Mouse (Mus musculus) embryonic facial prominence, embryonic 10.5 days (tissue): ENCODE data around the gene Gm10424. TPM values are rescaled to one million over a fixed set of nuclear protein-coding genes. Genes with fewer than 3 reads are reported as not detected.
"Not testable (repeated sequence)": the region's sequence is repeated elsewhere in the genome, so short reads cannot be mapped to it uniquely, and the experiment has no call there.

Experiments
- DNase-seq: peaks from one replicate; pipeline ENCODE4 v3.0.0-alpha.2; 2017; ENCODE audit warnings: low spot score
- H3K27ac ChIP-seq: fragments of 300-500 bp; sonication (generic); replicated peaks from 2 replicates; pipeline ENCODE4 v1.5.1; 2016; ENCODE audit warnings: mild to moderate bottlenecking
- H3K27me3 ChIP-seq: fragments of 300-500 bp; sonication (generic); replicated peaks from 2 replicates; pipeline ENCODE4 v1.6.1; 2016; ENCODE audit warnings: low read depth, mild to moderate bottlenecking; ENCODE audit not compliant: poor library complexity, severe bottlenecking
- H3K36me3 ChIP-seq: fragments of 300-500 bp; sonication (generic); replicated peaks from 2 replicates; pipeline ENCODE4 v1.6.1; 2016; ENCODE audit warnings: mild to moderate bottlenecking, moderate library complexity
- H3K4me1 ChIP-seq: fragments of 300-500 bp; sonication (generic); 2 replicates; pipeline ENCODE4 v1.6.1; 2016
- H3K4me3 ChIP-seq: fragments of 300-500 bp; sonication (generic); 2 replicates; pipeline ENCODE4 v1.5.1; 2016; ENCODE audit warnings: mild to moderate bottlenecking, moderate library complexity
- H3K9me3 ChIP-seq: fragments of 300-500 bp; sonication (generic); 2 replicates; pipeline ENCODE4 v1.6.1; 2016; ENCODE audit warnings: mild to moderate bottlenecking
- WGBS: fragments of 180-500 bp; shearing (Covaris S2); methylation state at CpG from one replicate; pipeline ENCODE4 v1.1.7; 2016; 5-methylcytosine and 5-hydroxymethylcytosine counted together
- polyA plus RNA-seq: library from polyadenylated mRNA; unstranded; fragments of >200 nt; fragmentation: Nextera tagmentation; extraction: Ambion mirVana; gene quantifications from 2 replicates; pipeline ENCODE4 v1.2.1, GENCODE M21; 2016

The Gm10424 gene
- not detected in 2 replicates for polyA plus RNA-seq

- not testable (repeated sequence) for H3K27me3 ChIP-seq, H3K36me3 ChIP-seq, DNase-seq, H3K4me1 ChIP-seq, H3K4me3 ChIP-seq, H3K9me3 ChIP-seq, H3K27ac ChIP-seq
- no CpG with 5 or more reads among the region's 1 CpGs for WGBS
Observed at GRCm38 (mm10) chr5:95272668-95273067, at the start of gene Gm10424. Gene Gm10424 (minus strand): TSS chr5:95272768.

GRCm38 (mm10) chr5:95305611-95306010 is 33.0 kb upstream of the Gm10424 start, which contains the start of gene Gm3259:
Gene Gm3259 (plus strand): TSS chr5:95305911.
- 68% methylated on average over 2 of the region's 2 CpGs for WGBS
- not testable (repeated sequence) for DNase-seq, H3K4me3 ChIP-seq, H3K27me3 ChIP-seq, H3K9me3 ChIP-seq, H3K27ac ChIP-seq, H3K36me3 ChIP-seq, H3K4me1 ChIP-seq

Other genes starting within 250 kb of the Gm10424 start
- gene Gm7942, start 165.8 kb downstream of the Gm10424 start, polyA plus RNA-seq = not detected in 2 replicates
- not detected in 2 replicates for gene Gm16513, start 90.1 kb downstream of the Gm10424 start, polyA plus RNA-seq
- gene Gm3259, start 33.1 kb upstream of the Gm10424 start, polyA plus RNA-seq = not detected in 2 replicates
- not detected in 2 replicates for gene D5Ertd577e, start 184.0 kb upstream of the Gm10424 start, polyA plus RNA-seq
- gene Gm3286, start 238.0 kb upstream of the Gm10424 start, polyA plus RNA-seq = not detected in 2 replicates